Mouse (Mus musculus) ES-Bruce4 (cell line): ENCODE results near the gene Hes5.
A peak's percentile ranks its signal among the peaks of the same experiment; 100 is the strongest.

Source experiments
- CTCF ChIP-seq: IDR thresholded peaks from one replicate; pipeline ENCODE4 v1.8.1; 2011; ENCODE audit warnings: low read depth, low read length
- POLR2A ChIP-seq: IDR thresholded peaks from one replicate; pipeline ENCODE4 v1.8.1; 2011; ENCODE audit warnings: low read length; ENCODE audit not compliant: insufficient read depth

DNA sequence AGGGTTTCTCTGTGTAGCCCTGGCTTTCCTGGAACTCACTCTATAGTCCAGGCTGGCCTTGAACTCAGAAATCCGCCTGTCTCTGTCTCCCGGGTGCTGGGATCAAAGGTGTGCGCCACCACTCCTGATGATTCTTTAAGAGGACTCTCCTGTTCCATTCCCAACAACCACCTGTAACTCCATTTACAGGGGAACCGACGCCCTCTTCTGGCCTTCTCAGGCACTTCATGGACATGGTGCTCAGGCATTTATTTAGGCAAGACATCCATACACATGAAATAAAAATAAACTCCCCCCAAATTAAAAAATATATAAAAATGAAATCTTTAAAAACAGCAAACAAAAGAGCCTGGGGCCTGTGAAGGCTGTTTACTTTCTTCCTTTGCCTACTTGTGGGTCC, 6.5 kb downstream of the Hes5 start:
- TF ChIP-seq CTCF (peak; percentile 49), POLR2A (no peak)
